Mouse (Mus musculus): ENCODE data around the gene Sema3g.

DNA sequence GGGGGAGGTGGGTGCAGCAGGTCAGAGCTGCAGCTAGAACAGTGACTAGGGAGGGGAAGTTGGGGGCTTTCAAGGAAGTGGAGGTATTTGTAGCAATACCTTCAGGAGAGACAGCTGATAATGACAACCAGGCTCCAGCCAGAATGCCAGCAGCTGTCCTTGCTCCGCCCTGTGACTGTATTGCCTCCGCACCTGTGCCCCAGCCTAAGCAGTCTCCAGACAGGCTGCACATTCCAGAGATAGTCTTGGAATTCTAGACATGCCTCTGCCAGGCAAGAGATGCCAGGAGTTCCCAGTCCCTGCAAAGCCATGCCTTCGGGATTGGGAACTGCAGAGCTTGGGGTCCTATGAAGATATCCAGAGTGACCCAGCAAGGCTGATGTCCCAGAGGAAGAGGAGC, 5.2 kb upstream of the Sema3g start:
- TF ChIP-seq CTCF (IDR thresholded peaks at IDR 0.05; ENCODE audit: low read depth, low read length) (no peak), GATA1 (IDR thresholded peaks at IDR 0.05; ENCODE audit: borderline replicate concordance, low read length) (no peak), TAL1 (conservative IDR thresholded peaks at IDR 0.05; ENCODE audit: low read depth, low read length) (no peak)

Measured in G1E (cell line).